Mouse (Mus musculus) E14TG2a.4 (cell line): ENCODE data around the gene Sdsl.

Experiments used
- H3K27me3 ChIP-seq: 2 replicates; pipeline ENCODE4 v1.6.1; 2014; ENCODE audit warnings: low read length, control low read depth; ENCODE audit not compliant: insufficient read depth
- H3K36me3 ChIP-seq: 2 replicates; pipeline ENCODE4 v1.6.1; 2014; ENCODE audit warnings: low read length, control low read depth; ENCODE audit not compliant: insufficient read depth
- H3K4me1 ChIP-seq: replicated peaks from 2 replicates; pipeline ENCODE4 v1.6.1; 2014; ENCODE audit warnings: low read depth, low read length, control low read depth
- H3K4me3 ChIP-seq: replicated peaks from 2 replicates; pipeline ENCODE4 v1.5.1; 2014; ENCODE audit warnings: mild to moderate bottlenecking, low read length
- H3K9me3 ChIP-seq: 2 replicates; pipeline ENCODE4 v1.6.1; 2014; ENCODE audit warnings: low read length, control low read depth
- CTCF ChIP-seq: conservative IDR thresholded peaks from 2 replicates; pipeline ENCODE4 v1.5.1; 2014; ENCODE audit warnings: low read length
- NANOG ChIP-seq: IDR thresholded peaks from 2 replicates; pipeline ENCODE4 v1.6.1; 2014; ENCODE audit warnings: borderline replicate concordance, low read length, mixed read lengths
- POU5F1 ChIP-seq: IDR thresholded peaks from 2 replicates; pipeline ENCODE4 v1.6.1; 2014; ENCODE audit warnings: low read length, borderline replicate concordance

Sdsl gene

GRCm38 (mm10) chr5:120437539-120437938, 35.1 kb downstream of the Sdsl start:
- no peaks in the 10 kb centered on the region for H3K36me3 ChIP-seq
- H3K9me3 ChIP-seq = 0 out of 2 replicates have a peak, but pooled peaks cover 3% of the 10 kb centered on the region
- peaks cover 90% of the 10 kb centered on the region for H3K27me3 ChIP-seq
- TF ChIP-seq NANOG (no peak), POU5F1 (no peak), CTCF (no peak)
- H3K4me3 ChIP-seq = peak overlapping the region; percentile 54
- H3K4me1 ChIP-seq = peaks cover 73% of the 10 kb centered on the region

- peak overlapping the region; percentile 54 for H3K4me3 ChIP-seq
- peaks cover 90% of the 10 kb centered on the region for H3K27me3 ChIP-seq
- TF ChIP-seq POU5F1 (no peak), CTCF (no peak), NANOG (no peak)
- H3K36me3 ChIP-seq = no peaks in the 10 kb centered on the region
- H3K4me1 ChIP-seq = peaks cover 77% of the 10 kb centered on the region
- 0 out of 2 replicates have a peak, but pooled peaks cover 3% of the 10 kb centered on the region for H3K9me3 ChIP-seq
Measured at GRCm38 (mm10) chr5:120436885-120437495, 35.6 kb downstream of the Sdsl start.

- 0 out of 2 replicates have a peak, but pooled peaks cover 3% of the 10 kb centered on the region for H3K9me3 ChIP-seq
- TF ChIP-seq CTCF = no peak
- no peak for TF ChIP-seq NANOG
- TF ChIP-seq POU5F1 = no peak
- H3K4me3 ChIP-seq = peak overlapping the region; percentile 74
- peaks cover 85% of the 10 kb centered on the region for H3K4me1 ChIP-seq
- peaks cover 97% of the 10 kb centered on the region for H3K27me3 ChIP-seq
- no peaks in the 10 kb centered on the region for H3K36me3 ChIP-seq
Measured at GRCm38 (mm10) chr5:120435731-120436501, 36.7 kb downstream of the Sdsl start.

GRCm38 (mm10) chr5:120435006-120435681, 37.5 kb downstream of the Sdsl start:
- Histone ChIP-seq H3K36me3 (no peaks in the 10 kb centered on the region), H3K27me3 (peaks cover 98% of the 10 kb centered on the region), H3K4me3 (peak overlapping the region; percentile 74), H3K4me1 (peaks cover 86% of the 10 kb centered on the region), H3K9me3 (0 out of 2 replicates have a peak, but pooled peaks cover 3% of the 10 kb centered on the region)
- no peak for TF ChIP-seq NANOG
- no peak for TF ChIP-seq CTCF
- TF ChIP-seq POU5F1 = no peak

- H3K4me1 ChIP-seq = peaks cover 84% of the 10 kb centered on the region
- 0 out of 2 replicates have a peak, but pooled peaks cover 3% of the 10 kb centered on the region for H3K9me3 ChIP-seq
- TF ChIP-seq NANOG (no peak), POU5F1 (no peak), CTCF (no peak)
- no peaks in the 10 kb centered on the region for H3K36me3 ChIP-seq
- peaks cover 98% of the 10 kb centered on the region for H3K27me3 ChIP-seq
- no peak overlapping the region for H3K4me3 ChIP-seq
Measured at GRCm38 (mm10) chr5:120434231-120434735, 38.3 kb downstream of the Sdsl start.

GRCm38 (mm10) chr5:120433135-120433760, 39.4 kb downstream of the Sdsl start:
- Histone ChIP-seq H3K4me1 (peaks cover 82% of the 10 kb centered on the region), H3K4me3 (no peak overlapping the region), H3K27me3 (peaks cover 98% of the 10 kb centered on the region), H3K9me3 (0 out of 2 replicates have a peak, but pooled peaks cover 3% of the 10 kb centered on the region), H3K36me3 (no peaks in the 10 kb centered on the region)
- TF ChIP-seq POU5F1 = no peak
- no peak for TF ChIP-seq CTCF
- TF ChIP-seq NANOG = no peak

GRCm38 (mm10) chr5:120432486-120433015, 40.1 kb downstream of the Sdsl start:
- no peak for TF ChIP-seq NANOG
- TF ChIP-seq CTCF = no peak
- no peak for TF ChIP-seq POU5F1
- peak overlapping the region; percentile 64 for H3K4me3 ChIP-seq
- no peaks in the 10 kb centered on the region for H3K36me3 ChIP-seq
- peaks cover 96% of the 10 kb centered on the region for H3K27me3 ChIP-seq
- peaks cover 79% of the 10 kb centered on the region for H3K4me1 ChIP-seq
- 0 out of 2 replicates have a peak, but pooled peaks cover 3% of the 10 kb centered on the region for H3K9me3 ChIP-seq
